8 mouse cellular contexts compared by ENCODE assay signal in the genomic region with DNA sequence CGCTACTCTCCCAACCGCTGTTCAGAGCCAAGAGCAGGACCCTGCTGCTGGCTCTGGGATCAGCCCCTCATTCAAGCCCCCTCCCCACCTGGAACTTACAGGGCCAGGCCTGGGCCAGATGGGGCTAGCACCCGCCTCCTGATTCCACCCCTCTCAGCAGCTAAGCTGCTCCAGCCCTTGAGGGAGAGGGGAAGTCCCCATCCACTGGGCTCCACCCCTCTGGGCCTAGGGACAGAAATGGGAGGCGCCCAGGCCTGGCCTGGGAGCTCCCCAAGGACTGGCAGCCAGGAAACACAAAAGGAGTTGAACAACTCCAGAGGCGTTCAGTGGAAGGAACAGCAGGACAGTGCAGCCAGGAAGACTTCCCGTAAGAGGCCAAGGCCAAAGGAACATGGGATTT. TPM values are rescaled to one million over a fixed set of nuclear protein-coding genes. Genes with fewer than 3 reads are reported as not detected.
DNase-seq lines count a peak whose midpoint lies in the region; ATAC-seq lines count a peak whose summit lies in the region.

No protein-coding gene starts in this region.

- peak; percentile 35 for DNase-seq in CD4-positive, CD25-positive, alpha-beta regulatory T cell, adult 2 months (ENCODE audit: low read depth, low spot score)
- DNase-seq in adrenal gland, postnatal 36 days: peak; percentile 92 to 93
- DNase-seq in heart, postnatal 36 days: peak; percentile 75 to 80
- DNase-seq in large intestine, adult 2 months (ENCODE audit: low read depth, low spot score): peak; percentile 75
- DNase-seq in lung, postnatal 10 days: peak; percentile 95
- peak; percentile 83 to 85 for DNase-seq in right cerebral cortex, postnatal 10 days (ENCODE audit: low spot score in 2 of 2)

- 3% methylated on average over 5 of the region's 6 CpGs for WGBS in forebrain, embryonic 16.5 days
- 4% methylated on average over 5 of the region's 6 CpGs for WGBS in large intestine, adult 2 months

- intact Hi-C loops in heart, postnatal 36 days (cut with DNase I): no loop called here

- peak overlapping the region; percentile 88 for H3K4me2 ChIP-seq in forebrain, embryonic 16.5 days (ENCODE audit: low read length)

- H3K4me3 ChIP-seq in forebrain, embryonic 16.5 days (replicated peaks; ENCODE audit: low read length): peak overlapping the region; percentile 72

- H3K9me3 ChIP-seq in forebrain, embryonic 16.5 days (ENCODE audit: control insufficient read depth, low read length): no peaks in the 10 kb centered on the region

- peak overlapping the region; percentile 66 for H3K9ac ChIP-seq in forebrain, embryonic 16.5 days (replicated peaks; ENCODE audit: low read depth, low read length)

- H3K27ac ChIP-seq in forebrain, embryonic 16.5 days (ENCODE audit: low read length): peak overlapping the region; percentile 94

- H3K36me3 ChIP-seq in forebrain, embryonic 16.5 days (ENCODE audit: control insufficient read depth, insufficient read depth): no peaks in the 10 kb centered on the region

- no peaks in the 10 kb centered on the region for H3K27me3 ChIP-seq in forebrain, embryonic 16.5 days (replicated peaks; ENCODE audit: control insufficient read depth, insufficient read depth, low read length)

- H3K4me1 ChIP-seq in forebrain, embryonic 16.5 days (replicated peaks; ENCODE audit: control insufficient read depth, insufficient read depth, low read length): peaks cover 74% of the 10 kb centered on the region

- no peak for ATAC-seq in CD4-positive, CD25-positive, alpha-beta regulatory T cell, adult 4 months
- peak; percentile 76 for ATAC-seq in forebrain, embryonic 16.5 days

RNA-seq across cellular contexts. Expression of a gene that starts 4.0 kb away (rescaled TPM):
- polyA plus RNA-seq in CD4-positive, CD25-positive, alpha-beta regulatory T cell, adult 4 months (2017; shearing (Covaris generic)): not detected
- total RNA-seq in adrenal gland, postnatal 36 days (2021): 1 to 10 TPM in 1 of 2 experiments, under 1 TPM in 1; 0.76 to 1.2 TPM
- polyA plus RNA-seq in forebrain, embryonic 16.5 days (2015; fragmentation: Nextera tagmentation; extraction: Ambion mirVana): 3.6 and 3.7 TPM in 2 replicates
- total RNA-seq in heart, postnatal 36 days (2021): 1 to 10 TPM; 2.3 to 4.6 TPM
- 6.9 and 7.9 TPM in 2 replicates for polyA plus RNA-seq in large intestine, adult 2 months (2012; rRNA removed)

Comparison
In these comparisons a context has a peak if more than half of its experiments do, and no peak if none do; other contexts are left out.
1. DNase-seq: peak in every context shown above with its lines; median percentile 95 in lung, postnatal 10 days; 92 in adrenal gland, postnatal 36 days; 84 in right cerebral cortex, postnatal 10 days; 78 in heart, postnatal 36 days; 75 in large intestine, adult 2 months; 35 in CD4-positive, CD25-positive, alpha-beta regulatory T cell, adult 2 months.